Mouse (Mus musculus) liver, embryonic 14.5 days (tissue): ENCODE data around the gene Osgepl1. TPM values are rescaled to one million over a fixed set of nuclear protein-coding genes. Genes with fewer than 3 reads are reported as not detected.

ENCODE experiments used
- ATAC-seq: fragments of 200-750 bp; cut with Nextera tagmentation; 2 replicates; pipeline ENCODE4 v1.8.0; 2017; ENCODE audit warnings: moderate number of reproducible peaks, mild to moderate bottlenecking, moderate library complexity; ENCODE audit not compliant: insufficient read depth
- DNase-seq, 3 experiments: peaks; one replicate each; pipeline ENCODE4 v3.0.0-alpha.2; 2012 to 2013; ENCODE audit warnings: low read depth in 3 of 3, low spot score in 3 of 3
- H3K27ac ChIP-seq: fragments of 300-500 bp; sonication (generic); 2 replicates; pipeline ENCODE4 v1.5.1; 2014; ENCODE audit warnings: moderate library complexity, mild to moderate bottlenecking, control low read depth, inconsistent platforms
- H3K27me3 ChIP-seq: fragments of 300-500 bp; sonication (generic); 2 replicates; pipeline ENCODE4 v1.6.1; 2014; ENCODE audit warnings: mild to moderate bottlenecking, low read length, moderate library complexity; ENCODE audit not compliant: control insufficient read depth, insufficient read depth
- H3K36me3 ChIP-seq: fragments of 300-500 bp; sonication (generic); replicated peaks from 2 replicates; pipeline ENCODE4 v1.6.1; 2014; ENCODE audit warnings: low read depth; ENCODE audit not compliant: control insufficient read depth, insufficient read depth
- H3K4me1 ChIP-seq, 2 experiments: fragments of 200-500 bp in 1 of 2; fragments of 300-500 bp in 1 of 2; sonication (generic) in 1 of 2; replicated peaks; 2 replicates each; pipeline ENCODE4 v1.6.1; 2012 to 2014; ENCODE audit warnings: antibody characterized with exemption in 1 of 2, inconsistent platforms in 1 of 2, low read length in 1 of 2; ENCODE audit not compliant: control insufficient read depth in 2 of 2, insufficient read depth in 2 of 2
- H3K4me2 ChIP-seq: fragments of 300-500 bp; sonication (generic); 2 replicates; pipeline ENCODE4 v1.6.1; 2014; ENCODE audit warnings: low read depth, mild to moderate bottlenecking, control low read depth, moderate library complexity
- H3K4me3 ChIP-seq, 2 experiments: fragments of 200-500 bp in 1 of 2; fragments of 300-500 bp in 1 of 2; sonication (generic) in 1 of 2; 2 replicates each; pipeline ENCODE4 v1.5.1; 2012 to 2014; ENCODE audit warnings: low read depth in 2 of 2, low read length in 2 of 2, mild to moderate bottlenecking in 2 of 2, control low read depth in 1 of 2, inconsistent platforms in 1 of 2, moderate library complexity in 1 of 2; ENCODE audit not compliant: insufficient read depth in 1 of 2
- H3K9ac ChIP-seq: fragments of 300-500 bp; sonication (generic); replicated peaks from 2 replicates; pipeline ENCODE4 v1.6.1; 2014; ENCODE audit warnings: mild to moderate bottlenecking, control low read depth, moderate library complexity
- H3K9me3 ChIP-seq: fragments of 300-500 bp; sonication (generic); 2 replicates; pipeline ENCODE4 v1.6.1; 2016; ENCODE audit warnings: low read length, mixed read lengths; ENCODE audit not compliant: control insufficient read depth
- CTCF ChIP-seq: IDR thresholded peaks from 2 replicates; pipeline ENCODE4 v1.5.1; 2016; ENCODE audit warnings: antibody characterized with exemption, low read depth, control low read depth
- EP300 ChIP-seq: IDR thresholded peaks from 2 replicates; pipeline ENCODE4 v1.6.1; 2016; ENCODE audit warnings: antibody characterized with exemption, low read depth
- WGBS: fragments of 180-500 bp; shearing (Covaris S2); extraction: QIAGEN DNeasy Blood & Tissue Kit; methylation state at CpG from one replicate; pipeline ENCODE4 v1.1.7; 2014; ENCODE audit not compliant: insufficient replicate concordance; 5-methylcytosine and 5-hydroxymethylcytosine counted together
- polyA plus RNA-seq, 2 experiments: library from polyadenylated mRNA; depleted of rRNA in 1 of 2; stranded (reverse) in 1 of 2; unstranded in 1 of 2; fragments of >200 nt; fragmentation: Nextera tagmentation in 1 of 2; extraction: Ambion mirVana in 1 of 2; gene quantifications; 2 replicates each; pipeline versions ENCODE4 v1.2.1 to v1.2.3; 2012 to 2014

Osgepl1 gene
- polyA plus RNA-seq, 2 experiments, result 12.9 to 27.9 TPM

DNA sequence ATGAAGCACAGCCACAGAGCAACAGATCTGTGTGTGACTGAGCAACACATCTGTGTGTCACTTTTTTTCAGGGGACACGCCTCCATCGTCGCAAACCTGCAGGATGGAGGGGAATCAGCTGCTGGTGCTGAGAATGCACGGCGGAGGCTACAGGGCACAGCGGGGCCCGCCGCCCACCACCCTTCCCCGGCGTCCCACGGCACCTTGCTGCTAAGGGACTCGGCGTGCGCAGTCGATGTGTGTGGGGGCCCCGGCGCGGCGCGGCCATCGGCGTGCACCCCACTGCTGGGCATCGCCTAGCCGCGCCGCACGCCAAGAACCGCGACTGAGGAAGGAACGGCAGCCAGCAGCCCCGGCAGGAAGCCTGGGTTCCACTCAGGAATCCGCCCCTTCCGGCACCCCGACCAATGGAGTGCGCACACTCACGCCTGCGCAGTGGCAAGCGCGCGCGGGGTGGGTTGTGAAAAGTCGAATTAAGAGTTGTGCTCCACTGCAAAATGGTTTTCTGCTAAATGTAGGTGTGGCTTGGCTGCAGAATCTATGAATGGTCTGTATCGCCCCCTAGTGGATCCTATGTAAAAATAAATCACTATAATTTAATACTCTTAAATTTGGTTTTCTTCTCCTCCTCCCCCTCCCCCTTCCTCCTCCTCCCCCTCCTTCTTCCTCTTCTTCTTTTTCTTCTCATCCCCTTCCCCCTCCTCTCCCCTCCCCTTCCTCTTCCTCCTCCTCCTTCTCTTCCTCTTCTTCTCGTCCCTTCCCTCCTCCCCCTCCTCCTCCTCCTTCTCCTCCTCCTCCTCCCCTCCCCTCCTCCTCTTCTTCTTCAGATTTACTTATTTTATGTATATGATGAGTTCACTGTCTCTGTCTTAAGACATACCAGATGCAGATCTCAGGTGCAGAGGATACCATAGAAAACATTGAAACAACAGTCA lies 39.2 kb downstream of the Osgepl1 start, which contains the start of the genes Asdurf, Gm28551 and Asnsd1:
Asdurf (minus strand) TSS at position 293 of the 935 bp plus-strand sequence.
Gm28551 (minus strand) TSS at position 341 of the 935 bp plus-strand sequence.
Asnsd1 (minus strand) TSS at position 426 of the 935 bp plus-strand sequence.
- Histone ChIP-seq H3K4me1 (no peaks in the 10 kb centered on the region; a peak in 2 of 4 replicates), H3K9ac (peak within 1 kb of the TSS; percentile 79), H3K36me3 (peaks cover 9% of the 10 kb centered on the region), H3K27ac (peak within 1 kb of the TSS; percentile 88), H3K4me3 (peak within 1 kb of the TSS; percentile 81 to 88), H3K9me3 (no peaks in the 10 kb centered on the region), H3K27me3 (no peaks in the 10 kb centered on the region), H3K4me2 (peak within 1 kb of the TSS; percentile 86)
- under 1% methylated on average over 43 of the region's 44 CpGs for WGBS
- peak; percentile 89 to 96 (median 91) for DNase-seq
- peak; percentile 100 for ATAC-seq
- TF ChIP-seq CTCF (peak; percentile 72), EP300 (no peak)

DNA sequence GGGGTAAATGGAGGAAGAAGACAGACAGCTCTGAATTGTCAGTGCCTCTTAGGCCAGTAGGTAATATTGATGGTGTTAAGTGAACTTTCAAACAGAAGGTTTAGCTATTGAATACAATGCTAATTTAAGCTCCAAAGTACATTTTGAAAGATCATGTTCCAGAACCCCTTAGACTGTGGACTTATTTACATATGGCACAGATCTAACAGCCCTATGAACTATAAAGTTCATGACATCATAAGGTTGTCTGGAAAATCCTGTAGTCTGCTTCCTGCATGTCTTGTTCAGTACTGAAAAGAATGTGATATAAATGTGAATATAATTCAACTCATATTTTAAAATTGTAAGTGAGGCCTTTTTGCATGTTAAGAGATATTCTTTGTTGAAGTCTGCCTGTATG lies 45.6 kb downstream of the Osgepl1 start:
- H3K27ac ChIP-seq, result no peak overlapping the region
- no peaks in the 10 kb centered on the region for H3K4me1 ChIP-seq
- H3K4me2 ChIP-seq, result no peak overlapping the region
- H3K4me3 ChIP-seq, result no peak overlapping the region
- no peaks in the 10 kb centered on the region for H3K9me3 ChIP-seq
- DNase-seq (no peak), ATAC-seq (no peak)
- H3K36me3 ChIP-seq, result no peaks in the 10 kb centered on the region
- no peaks in the 10 kb centered on the region for H3K27me3 ChIP-seq
- no peak overlapping the region for H3K9ac ChIP-seq
- TF ChIP-seq EP300, result no peak
- TF ChIP-seq CTCF, result no peak

Other genes starting within 250 kb of the Osgepl1 start
- not detected in 2 replicates for gene 1700019A02Rik, start 126.0 kb upstream of the Osgepl1 start, polyA plus RNA-seq (2012; rRNA removed)
- gene 1700019A02Rik, start 126.0 kb upstream of the Osgepl1 start, polyA plus RNA-seq (2014; fragmentation: Nextera tagmentation; extraction: Ambion mirVana), result not detected in 2 replicates
- 1.8 and 3.1 TPM in 2 replicates for gene Pms1, start 16.6 kb upstream of the Osgepl1 start, polyA plus RNA-seq (2012; rRNA removed)
- gene Pms1, start 16.6 kb upstream of the Osgepl1 start, polyA plus RNA-seq (2014; fragmentation: Nextera tagmentation; extraction: Ambion mirVana), result 7.8 and 8.2 TPM in 2 replicates
- gene Ormdl1, start 16.5 kb upstream of the Osgepl1 start, polyA plus RNA-seq (2012; rRNA removed), result 8.1 and 13.7 TPM in 2 replicates
- 34.1 and 35.0 TPM in 2 replicates for gene Ormdl1, start 16.5 kb upstream of the Osgepl1 start, polyA plus RNA-seq (2014; fragmentation: Nextera tagmentation; extraction: Ambion mirVana)
- not detected in 2 replicates for gene Gm28778, start 16.5 kb upstream of the Osgepl1 start, polyA plus RNA-seq (2012; rRNA removed)
- gene Gm28778, start 16.5 kb upstream of the Osgepl1 start, polyA plus RNA-seq (2014; fragmentation: Nextera tagmentation; extraction: Ambion mirVana), result not detected in 2 replicates
- gene Asdurf, start 39.0 kb downstream of the Osgepl1 start, polyA plus RNA-seq (2012; rRNA removed), result not detected in 2 replicates
- gene Asdurf, start 39.0 kb downstream of the Osgepl1 start, polyA plus RNA-seq (2014; fragmentation: Nextera tagmentation; extraction: Ambion mirVana), result 4.6 TPM in 1 of 2 replicates, not detected in the other
- 0.02 and 0.03 TPM in 2 replicates for gene Gm28551, start 39.0 kb downstream of the Osgepl1 start, polyA plus RNA-seq (2012; rRNA removed)
- 0.19 and 0.28 TPM in 2 replicates for gene Gm28551, start 39.0 kb downstream of the Osgepl1 start, polyA plus RNA-seq (2014; fragmentation: Nextera tagmentation; extraction: Ambion mirVana)
- 11.9 and 20.9 TPM in 2 replicates for gene Asnsd1, start 39.1 kb downstream of the Osgepl1 start, polyA plus RNA-seq (2012; rRNA removed)
- gene Asnsd1, start 39.1 kb downstream of the Osgepl1 start, polyA plus RNA-seq (2014; fragmentation: Nextera tagmentation; extraction: Ambion mirVana), result 59.0 and 61.9 TPM in 2 replicates